24 mouse cellular contexts compared by ENCODE assay signal in genomic region chr2:48636108-48636507, GRCm38 (mm10).
A peak's percentile ranks its signal among the peaks of the same experiment; 100 is the strongest.
DNase-seq lines count a peak whose midpoint lies in the region; ATAC-seq lines count a peak whose summit lies in the region.
"Had no signal": no experiment of that assay in that cellular context is flagged by ENCODE, and none has a peak within 500 bp of the region (broad histone marks: within the 10 kb centered on the region; RNA-seq: fewer than 3 reads in every experiment).

No protein-coding gene starts in this region.

- DNase-seq in heart, adult 11 months: peak; percentile 30
- DNase-seq in heart, postnatal 36 days: no peak
- peak; percentile 42 for DNase-seq in 3T3-L1 (ENCODE audit: low read depth, low spot score)
- no peak for DNase-seq in urinary bladder, adult 2 months (ENCODE audit: low spot score)
- DNase-seq: adrenal gland, adult 8-10 months; adrenal gland, postnatal 14 days; adrenal gland, postnatal 36 days; B cell, adult 2 months; cerebellum, adult 11-12 months; cerebellum, adult 2 months; cerebellum, adult 9-10 months; cerebellum, postnatal 10 days; cerebellum, postnatal 25 days; forebrain, postnatal 0 days had no signal

- WGBS in intestine, embryonic 16.5 days: 48% methylated on average over 2 of the region's 2 CpGs

- H3K4me3 ChIP-seq in intestine, embryonic 16.5 days (ENCODE audit: low read length): no peak overlapping the region
- H3K4me3 ChIP-seq: embryonic facial prominence, embryonic 10.5 days; embryonic facial prominence, embryonic 12.5 days; forebrain, embryonic 13.5 days; forebrain, embryonic 15.5 days had no signal

- H3K27me3 ChIP-seq in intestine, embryonic 16.5 days (replicated peaks; ENCODE audit: control insufficient read depth, insufficient read depth, low read length): no peaks in the 10 kb centered on the region
- H3K27me3 ChIP-seq: CH12.LX; embryonic facial prominence, embryonic 12.5 days; forebrain, embryonic 15.5 days; Patski had no signal

- no peaks in the 10 kb centered on the region for H3K9me3 ChIP-seq in intestine, embryonic 16.5 days (ENCODE audit: control insufficient read depth, low read length)
- H3K9me3 ChIP-seq: embryonic facial prominence, embryonic 10.5 days; embryonic facial prominence, embryonic 12.5 days; forebrain, embryonic 13.5 days; forebrain, embryonic 15.5 days; G1E had no signal

- H3K4me2 ChIP-seq in intestine, embryonic 16.5 days (ENCODE audit: low read depth, low read length): no peak overlapping the region
- H3K4me2 ChIP-seq: embryonic facial prominence, embryonic 12.5 days; forebrain, embryonic 13.5 days; forebrain, embryonic 15.5 days had no signal

- peak; percentile 91 for ATAC-seq in intestine, embryonic 16.5 days
- ATAC-seq: activated CD4-positive, CD25-positive, alpha-beta regulatory T cell, adult 4 months; CD4-positive, CD25-positive, alpha-beta regulatory T cell, adult 4 months; forebrain, embryonic 13.5 days; forebrain, embryonic 15.5 days; forebrain, postnatal 0 days; Patski had no signal

- intact Hi-C loops in heart, postnatal 36 days (cut with DNase I): no loop called here

- no peaks in the 10 kb centered on the region for H3K36me3 ChIP-seq in intestine, embryonic 16.5 days (ENCODE audit: control insufficient read depth, insufficient read depth, low read length)
- H3K36me3 ChIP-seq: embryonic facial prominence, embryonic 10.5 days; embryonic facial prominence, embryonic 12.5 days; forebrain, embryonic 15.5 days; G1E had no signal

- no peak overlapping the region for H3K27ac ChIP-seq in intestine, embryonic 16.5 days (ENCODE audit: low read length)
- H3K27ac ChIP-seq: embryonic facial prominence, embryonic 10.5 days; embryonic facial prominence, embryonic 12.5 days; forebrain, embryonic 13.5 days; forebrain, embryonic 15.5 days had no signal

- H3K9ac ChIP-seq in intestine, embryonic 16.5 days (ENCODE audit: low read depth, low read length): no peak overlapping the region
- H3K9ac ChIP-seq: embryonic facial prominence, embryonic 12.5 days; forebrain, embryonic 13.5 days; forebrain, embryonic 15.5 days; forebrain, postnatal 0 days had no signal

- H3K4me1 ChIP-seq in intestine, embryonic 16.5 days (ENCODE audit: control insufficient read depth, insufficient read depth, low read length): no peaks in the 10 kb centered on the region

Comparison
In these comparisons a context has a peak if more than half of its experiments do, and no peak if none do; other contexts are left out.
1. DNase-seq: peak in heart, adult 11 months (single experiment) and 3T3-L1 (single experiment); none in heart, postnatal 36 days (0 of 2) and urinary bladder, adult 2 months (single experiment).